10 mouse cellular contexts compared by ENCODE assay signal in the genomic region with DNA sequence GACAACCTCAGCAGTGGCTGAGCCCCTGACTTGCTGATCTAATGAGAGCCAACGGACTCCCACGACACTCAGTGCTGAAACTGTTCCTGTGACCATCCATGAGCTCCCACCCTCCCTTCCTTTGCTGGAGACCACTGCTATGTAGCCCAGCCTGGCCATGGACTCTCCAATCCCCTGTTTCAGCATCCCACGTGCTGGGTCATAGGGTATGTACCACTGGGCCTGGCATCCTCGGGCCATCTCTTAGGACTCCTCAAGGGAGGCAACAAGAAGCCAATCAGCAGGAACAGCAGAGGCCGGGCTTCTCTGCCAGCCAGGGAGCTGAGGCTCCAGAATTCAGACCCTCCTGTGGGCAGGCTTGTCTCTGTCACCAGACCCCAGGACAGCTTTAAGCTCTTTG.
DNase-seq lines count a peak whose midpoint lies in the region; ATAC-seq lines count a peak whose summit lies in the region.
"Had no signal": no experiment of that assay in that cellular context is flagged by ENCODE, and none has a peak within 500 bp of the region (broad histone marks: within the 10 kb centered on the region; RNA-seq: fewer than 3 reads in every experiment).

No protein-coding gene starts in this region.

- H3K4me1 ChIP-seq in liver, embryonic 11.5 days (replicated peaks; ENCODE audit: control insufficient read depth, insufficient read depth, low read length) = peaks cover 78% of the 10 kb centered on the region
- H3K4me1 ChIP-seq in forebrain, embryonic 15.5 days = peaks cover 83% of the 10 kb centered on the region
- H3K4me1 ChIP-seq in limb, embryonic 10.5 days = peaks cover 85% of the 10 kb centered on the region
- H3K4me1 ChIP-seq in neural tube, embryonic 15.5 days = peaks cover 86% of the 10 kb centered on the region

- no peak overlapping the region for H3K9ac ChIP-seq in liver, embryonic 11.5 days (ENCODE audit: low read depth, low read length)
- 0 out of 2 replicates have a peak overlapping the region, but pooled peaks have one; percentile 10 for H3K9ac ChIP-seq in forebrain, embryonic 15.5 days (replicated peaks)
- no peak overlapping the region for H3K9ac ChIP-seq in neural tube, embryonic 15.5 days (replicated peaks)

- H3K4me2 ChIP-seq in liver, embryonic 11.5 days = no peak overlapping the region; the same call in 1 of the 2 replicates
- no peak overlapping the region for H3K4me2 ChIP-seq in forebrain, embryonic 15.5 days (replicated peaks)
- H3K4me2 ChIP-seq in neural tube, embryonic 15.5 days = 0 out of 2 replicates have a peak overlapping the region, but pooled peaks have one; percentile 10

- no peaks in the 10 kb centered on the region for H3K27me3 ChIP-seq in liver, embryonic 11.5 days (replicated peaks; ENCODE audit: control insufficient read depth, insufficient read depth, low read length)
- no peaks in the 10 kb centered on the region for H3K27me3 ChIP-seq in forebrain, embryonic 15.5 days
- H3K27me3 ChIP-seq in limb, embryonic 10.5 days (ENCODE audit: low read depth, poor library complexity, severe bottlenecking) = no peaks in the 10 kb centered on the region
- H3K27me3 ChIP-seq in neural tube, embryonic 15.5 days (replicated peaks) = no peaks in the 10 kb centered on the region

- DNase-seq in liver, embryonic 11.5 days (ENCODE audit: low spot score) = no peak
- no peak for DNase-seq in liver
- DNase-seq in limb, embryonic 10.5 days (ENCODE audit: low spot score) = no peak
- DNase-seq in adrenal gland, adult 2 months = no peak
- no peak for DNase-seq in gastrocnemius, postnatal 25 days
- no peak for DNase-seq in cerebellum, postnatal 14 days
- DNase-seq: cerebellum, adult 11 months; gastrocnemius, postnatal 10 days had no signal

- 79% methylated on average over 5 of the region's 5 CpGs for WGBS in liver, embryonic 11.5 days
- 18% methylated on average over 5 of the region's 5 CpGs for WGBS in forebrain, embryonic 15.5 days
- 73% methylated on average over 5 of the region's 5 CpGs for WGBS in limb, embryonic 10.5 days
- WGBS in neural tube, embryonic 15.5 days = 44% methylated on average over 5 of the region's 5 CpGs

- ATAC-seq in liver, embryonic 11.5 days (replicated peaks; ENCODE audit: low FRiP score) = no peak
- ATAC-seq in forebrain, embryonic 15.5 days (replicated peaks) = 0 out of 2 replicates have a peak, but pooled peaks have one; percentile 14
- no peak for ATAC-seq in neural tube, embryonic 15.5 days (ENCODE audit: low FRiP score)

- no peak overlapping the region for H3K4me3 ChIP-seq in liver, embryonic 11.5 days (ENCODE audit: low read depth, low read length)
- no peak overlapping the region for H3K4me3 ChIP-seq in forebrain, embryonic 15.5 days
- H3K4me3 ChIP-seq in limb, embryonic 10.5 days = peak overlapping the region; percentile 26
- H3K4me3 ChIP-seq in neural tube, embryonic 15.5 days (replicated peaks) = no peak overlapping the region

- H3K36me3 ChIP-seq in liver, embryonic 11.5 days (ENCODE audit: control insufficient read depth, insufficient read depth, low read length) = peaks cover 6% of the 10 kb centered on the region; the same call in 1 of the 2 replicates
- no peaks in the 10 kb centered on the region for H3K36me3 ChIP-seq in forebrain, embryonic 15.5 days
- peaks cover 50% of the 10 kb centered on the region for H3K36me3 ChIP-seq in limb, embryonic 10.5 days
- no peaks in the 10 kb centered on the region for H3K36me3 ChIP-seq in neural tube, embryonic 15.5 days

- H3K27ac ChIP-seq in liver, embryonic 11.5 days (ENCODE audit: low read depth, low read length) = peak overlapping the region; percentile 29; the same call in 1 of the 2 replicates
- peak overlapping the region; percentile 97 for H3K27ac ChIP-seq in forebrain, embryonic 15.5 days (replicated peaks)
- peak overlapping the region; percentile 91 for H3K27ac ChIP-seq in limb, embryonic 10.5 days
- H3K27ac ChIP-seq in neural tube, embryonic 15.5 days (replicated peaks) = peak overlapping the region; percentile 89

- no peaks in the 10 kb centered on the region for H3K9me3 ChIP-seq in liver, embryonic 11.5 days (ENCODE audit: control insufficient read depth, low read length)
- no peaks in the 10 kb centered on the region for H3K9me3 ChIP-seq in forebrain, embryonic 15.5 days
- no peaks in the 10 kb centered on the region for H3K9me3 ChIP-seq in limb, embryonic 10.5 days (replicated peaks)
- H3K9me3 ChIP-seq in neural tube, embryonic 15.5 days (replicated peaks) = no peaks in the 10 kb centered on the region

Comparison
In these comparisons a context has a peak if more than half of its experiments do, and no peak if none do; other contexts are left out.
1. H3K27ac ChIP-seq: peak in every context shown above with its lines; median percentile 97 in forebrain, embryonic 15.5 days; 91 in limb, embryonic 10.5 days; 89 in neural tube, embryonic 15.5 days; 29 in liver, embryonic 11.5 days.